Mouse (Mus musculus) thymus, postnatal 14 days (tissue): ENCODE data around the gene Cped1.
"Not testable (repeated sequence)": the region's sequence is repeated elsewhere in the genome, so short reads cannot be mapped to it uniquely, and the experiment has no call there.

ENCODE experiments used
- DNase-seq: peaks from one replicate; pipeline ENCODE4 v3.0.0; 2021

Gene Cped1

DNA sequence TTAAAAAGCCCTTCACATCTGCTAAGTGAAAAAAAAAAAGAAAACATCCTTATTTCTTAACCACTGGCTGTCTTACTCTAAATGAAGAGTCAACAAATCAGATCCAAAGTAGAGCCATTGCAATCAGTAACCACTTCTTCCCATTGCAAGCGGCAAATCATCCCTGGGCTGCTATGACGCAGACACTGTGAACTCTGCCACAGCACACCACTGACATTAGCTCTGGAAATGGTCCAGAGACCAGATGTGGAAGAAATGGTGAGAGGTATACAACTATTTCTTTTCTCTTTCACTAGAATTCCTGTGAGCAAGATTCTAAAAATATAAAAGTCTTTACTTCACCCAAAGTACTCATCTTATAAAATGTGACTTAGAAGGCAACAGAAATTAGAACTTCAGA lies 261.0 kb downstream of the Cped1 start:
- no peak for DNase-seq

DNA sequence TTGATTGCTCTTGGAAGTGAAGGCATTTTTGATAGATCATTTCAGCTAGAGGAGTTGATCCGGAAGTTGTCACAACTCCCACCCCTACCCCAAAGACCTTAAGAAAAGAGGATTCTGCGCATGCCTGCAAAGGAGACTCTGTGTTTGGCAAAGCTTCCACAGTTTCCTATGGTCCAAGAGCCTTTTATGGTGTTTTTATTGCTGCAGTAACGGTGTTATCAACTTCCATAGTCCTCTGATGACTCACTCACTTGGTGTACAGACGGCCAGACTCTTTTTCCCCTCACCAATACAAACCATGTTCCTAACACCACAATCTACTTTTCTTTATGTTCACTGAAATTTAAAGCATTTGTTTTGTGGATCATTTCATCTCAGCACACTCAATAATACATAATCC lies 273.1 kb downstream of the Cped1 start:
- no peak for DNase-seq

DNA sequence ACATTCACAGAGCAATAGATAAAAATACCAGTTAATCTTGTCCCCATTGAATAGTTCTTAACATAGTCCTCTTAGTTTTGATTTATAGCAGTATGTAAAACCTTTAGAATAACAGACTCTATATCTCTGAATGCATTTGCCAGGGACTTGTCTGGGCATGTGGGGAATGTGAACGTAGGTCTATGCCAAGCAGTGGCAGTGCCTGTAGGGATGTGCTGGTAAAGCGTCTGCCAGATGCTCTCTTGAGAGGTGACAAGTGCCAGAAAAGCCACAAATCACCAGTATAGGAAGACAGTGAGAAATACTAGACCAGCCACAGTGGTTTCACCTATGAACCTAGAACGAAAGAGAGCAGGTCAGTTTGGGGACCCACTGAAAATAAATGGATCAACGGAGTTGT lies 276.8 kb downstream of the Cped1 start:
- no peak for DNase-seq

DNA sequence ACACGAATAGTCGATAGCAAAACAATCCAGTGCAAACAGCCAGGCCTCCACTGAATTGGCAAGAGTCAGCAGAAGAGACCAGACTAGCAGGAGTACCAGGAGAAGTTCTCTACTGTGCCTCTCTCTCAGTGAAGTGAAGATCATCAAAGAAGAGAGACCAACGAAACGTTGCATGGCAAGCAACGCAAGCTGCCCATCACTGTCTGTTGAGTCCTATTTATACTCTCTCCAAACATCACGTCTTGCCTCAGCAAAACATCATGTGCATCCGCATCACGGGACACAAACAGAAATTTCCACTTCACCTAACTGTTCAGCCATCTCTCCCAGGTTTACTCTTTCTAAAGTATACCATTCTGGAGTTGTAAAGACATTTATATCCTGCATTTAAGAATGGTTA lies 278.4 kb downstream of the Cped1 start:
- not testable (repeated sequence) for DNase-seq

DNA sequence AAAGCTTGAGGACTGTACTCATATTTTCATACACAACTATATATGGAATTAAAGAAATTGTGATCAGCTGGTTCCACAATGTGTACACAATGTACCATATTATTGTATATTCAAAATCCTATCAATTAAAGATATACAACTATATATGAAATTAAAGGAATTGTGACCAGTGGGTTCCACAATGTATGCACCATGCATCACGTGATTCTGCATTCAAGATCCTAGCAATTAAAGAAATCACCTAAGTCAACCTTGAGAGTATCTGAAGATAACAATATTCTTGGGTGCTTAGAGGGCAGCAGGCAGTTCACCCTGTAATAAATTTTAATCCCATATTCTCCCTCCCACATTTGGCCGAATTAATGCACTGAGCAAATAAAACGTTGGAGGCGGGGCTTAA lies 280.3 kb downstream of the Cped1 start:
- no peak for DNase-seq

DNA sequence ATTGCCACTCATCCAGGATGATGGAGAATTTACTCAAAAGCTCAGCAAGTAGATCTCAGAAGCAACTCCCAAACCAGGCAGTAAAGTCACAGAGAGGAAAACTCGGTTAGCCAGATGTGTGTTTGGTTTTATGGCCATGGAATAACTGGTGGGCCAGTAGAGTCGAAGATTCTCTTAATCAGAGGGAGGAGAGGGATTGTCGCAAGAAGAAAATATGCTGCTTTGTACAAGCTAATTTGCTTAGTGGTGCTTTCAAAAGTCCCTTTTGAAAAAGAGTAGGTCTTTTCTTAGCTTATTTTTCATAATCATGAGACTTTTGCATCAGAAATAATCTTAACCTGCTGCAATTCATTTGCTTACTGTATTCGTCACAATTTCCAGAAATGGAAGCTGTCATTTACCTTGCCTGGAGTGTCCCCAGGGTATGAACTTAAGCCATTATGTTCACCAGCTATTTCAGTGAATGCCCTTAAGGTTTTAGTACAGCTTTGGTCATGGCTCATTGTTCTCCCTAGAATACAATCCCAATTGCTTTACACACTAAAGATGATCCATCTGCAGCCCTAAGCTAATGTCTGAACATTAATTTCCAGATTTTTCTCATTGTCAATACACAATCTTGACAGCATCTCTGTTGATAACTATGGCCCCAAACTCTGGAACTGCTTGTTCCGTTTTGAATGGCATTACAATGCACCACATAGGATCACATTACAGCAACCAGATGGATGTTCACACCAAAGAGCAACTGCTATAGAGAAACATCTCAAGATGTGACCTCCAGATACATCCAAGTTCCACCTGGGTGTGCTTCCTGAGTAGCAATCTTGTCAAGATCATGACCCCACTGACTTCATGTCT lies 282.3 kb downstream of the Cped1 start:
- no peak for DNase-seq

DNA sequence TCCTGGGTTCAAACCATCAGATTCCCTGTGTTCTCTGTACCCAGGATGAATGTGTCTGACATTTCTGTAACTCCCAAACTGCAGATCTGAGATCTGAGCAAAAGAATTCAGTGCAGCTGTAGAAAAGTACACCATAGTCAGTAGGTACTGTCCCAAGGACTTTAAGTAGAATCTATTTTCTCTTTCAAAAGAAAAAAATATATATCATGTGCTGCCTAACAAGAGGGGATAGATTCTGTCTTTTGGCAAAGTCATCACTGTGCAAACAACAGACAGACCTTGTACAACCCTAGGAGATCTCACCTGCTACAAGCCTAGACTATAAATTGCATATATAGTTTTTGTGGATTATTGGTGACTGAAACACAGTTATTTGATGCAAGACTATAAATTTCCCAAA lies 283.0 kb downstream of the Cped1 start:
- DNase-seq = no peak

DNA sequence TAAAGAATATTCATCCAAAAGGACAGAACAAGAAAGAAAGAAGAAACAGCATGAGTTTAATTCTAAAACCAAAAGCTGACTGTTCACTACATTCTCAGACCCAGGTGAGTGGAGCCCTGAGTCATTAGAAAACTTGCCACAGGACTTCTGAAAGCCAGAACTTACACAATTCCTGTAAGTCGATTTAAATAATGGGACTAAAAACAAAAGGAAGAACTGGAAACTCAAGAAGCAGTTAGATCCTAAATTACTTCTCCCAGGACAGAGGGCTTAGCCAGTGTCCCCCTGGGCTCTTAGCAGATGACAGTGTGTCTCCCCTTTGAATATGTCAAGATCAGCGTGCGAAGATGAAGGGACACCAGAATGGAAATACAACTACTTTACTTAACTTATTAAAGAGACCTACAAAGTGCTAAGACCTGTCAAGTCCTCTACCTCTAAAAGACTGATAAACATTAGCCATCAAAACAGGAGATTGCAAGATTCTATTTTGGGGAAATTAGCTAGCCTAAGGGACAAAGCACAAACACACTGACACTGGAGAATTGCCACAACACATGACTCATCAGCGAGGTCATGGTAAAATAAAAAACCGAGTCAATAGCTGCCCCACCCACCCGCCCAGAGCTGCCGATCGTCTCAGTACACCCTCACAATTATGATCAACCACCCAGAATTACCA lies 284.3 kb downstream of the Cped1 start:
- DNase-seq = no peak

DNA sequence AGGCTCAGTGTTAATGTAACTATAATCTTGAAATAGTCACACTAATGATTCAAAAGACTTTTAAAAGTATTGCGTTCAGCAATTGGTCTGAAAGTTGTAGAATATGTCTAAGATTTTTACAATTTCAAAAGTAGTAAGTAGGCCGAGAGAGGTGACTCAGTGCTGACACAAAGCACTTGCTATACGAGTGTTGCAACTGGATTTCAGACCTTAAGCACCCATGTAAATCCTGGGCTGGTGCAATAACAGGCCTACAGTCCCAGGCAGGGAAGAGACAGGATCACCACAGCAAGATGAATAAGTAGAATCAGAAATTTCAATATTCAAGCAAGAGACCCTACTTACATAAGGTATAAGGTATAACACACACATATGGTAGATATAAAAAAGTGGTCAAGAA lies 292.2 kb downstream of the Cped1 start:
- no peak for DNase-seq

DNA sequence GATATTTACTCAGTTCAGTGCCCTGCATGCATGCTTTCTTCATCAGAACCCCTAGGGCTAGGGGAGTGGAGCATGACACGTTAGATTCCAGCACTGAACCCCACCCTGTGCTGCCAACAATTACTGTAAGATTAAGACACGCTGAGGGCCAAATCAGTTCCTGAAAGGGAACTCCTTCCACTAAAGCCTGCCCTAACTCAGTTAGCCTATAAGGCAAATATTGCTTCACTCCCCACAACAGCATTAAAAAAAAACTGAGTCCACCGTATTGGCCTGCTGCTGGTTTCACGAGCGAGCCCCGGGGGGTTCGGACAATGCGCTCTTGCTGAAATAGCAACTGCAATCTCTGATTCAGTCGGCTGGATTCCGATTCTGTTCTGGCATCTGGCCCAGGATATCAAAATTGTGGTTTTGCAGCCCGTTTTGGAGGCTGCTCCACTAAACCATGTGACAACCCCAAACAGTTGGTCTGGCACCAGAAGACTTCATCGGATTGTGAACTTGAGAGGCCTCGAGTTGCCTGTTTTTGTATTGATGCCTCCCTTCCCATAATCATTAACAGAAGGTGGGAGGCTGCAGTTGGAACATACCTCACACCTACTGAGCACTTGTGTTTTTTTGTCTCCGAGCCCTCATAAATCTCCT lies 294.6 kb downstream of the Cped1 start:
- DNase-seq = no peak

DNA sequence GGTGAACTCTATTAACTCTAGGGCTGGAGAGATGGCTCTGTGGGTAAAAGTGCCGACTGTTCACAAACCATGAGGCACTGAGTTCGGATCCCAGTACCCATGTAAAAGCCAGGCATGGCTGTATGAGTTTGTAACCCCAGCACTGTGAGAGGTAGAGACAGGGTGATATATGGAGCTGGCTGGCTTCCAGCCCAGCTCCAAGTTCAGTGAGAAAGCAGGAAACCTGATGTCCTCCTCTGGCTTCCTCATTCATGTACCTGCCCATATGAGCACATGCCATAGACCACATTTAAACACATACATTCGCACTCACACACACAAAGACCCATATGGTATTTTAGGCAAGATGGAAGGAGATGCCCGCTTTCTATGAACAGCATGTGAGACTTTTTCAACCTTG lies 296.7 kb downstream of the Cped1 start:
- no peak for DNase-seq

DNA sequence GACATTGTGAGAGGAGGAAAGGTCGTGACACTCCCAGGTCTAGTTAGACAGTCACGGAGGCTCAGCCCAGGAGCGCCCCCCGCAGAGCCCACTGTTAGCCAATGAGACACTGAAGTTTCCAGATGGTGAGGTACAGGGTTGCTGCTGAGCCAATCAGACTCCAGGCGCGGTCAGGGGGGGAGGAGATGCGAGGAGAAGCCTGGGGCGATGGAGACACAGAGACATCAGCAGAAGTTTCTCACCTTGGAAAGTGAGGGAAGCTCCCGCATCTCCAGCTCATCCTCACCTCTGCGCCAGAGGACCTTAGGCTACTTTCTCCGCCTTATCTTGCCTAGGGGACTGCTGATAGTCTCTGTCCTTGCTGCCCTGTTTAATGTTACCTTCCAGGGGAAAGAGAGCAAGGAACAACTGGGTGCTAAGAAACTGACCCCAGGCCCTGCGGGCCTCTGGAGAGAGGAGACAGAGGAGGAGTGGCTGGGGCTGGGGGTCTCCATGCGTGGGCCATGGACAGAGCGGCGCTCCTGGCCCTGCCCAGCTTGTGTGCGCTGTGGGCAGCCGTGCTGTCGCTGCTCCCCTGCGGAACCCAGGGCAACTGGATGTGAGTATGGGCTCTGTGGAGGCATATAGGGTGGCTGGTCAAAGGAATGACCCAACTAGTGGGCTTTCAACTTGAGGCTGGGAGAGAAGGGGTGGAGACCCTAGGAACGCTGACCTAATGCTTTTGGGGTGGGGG lies 302.5 kb downstream of the Cped1 start, which contains the start of gene Wnt16:
Gene Wnt16 (plus strand): TSS at position 224 of the 733 bp plus-strand sequence.
- DNase-seq = peak; percentile 4

DNA sequence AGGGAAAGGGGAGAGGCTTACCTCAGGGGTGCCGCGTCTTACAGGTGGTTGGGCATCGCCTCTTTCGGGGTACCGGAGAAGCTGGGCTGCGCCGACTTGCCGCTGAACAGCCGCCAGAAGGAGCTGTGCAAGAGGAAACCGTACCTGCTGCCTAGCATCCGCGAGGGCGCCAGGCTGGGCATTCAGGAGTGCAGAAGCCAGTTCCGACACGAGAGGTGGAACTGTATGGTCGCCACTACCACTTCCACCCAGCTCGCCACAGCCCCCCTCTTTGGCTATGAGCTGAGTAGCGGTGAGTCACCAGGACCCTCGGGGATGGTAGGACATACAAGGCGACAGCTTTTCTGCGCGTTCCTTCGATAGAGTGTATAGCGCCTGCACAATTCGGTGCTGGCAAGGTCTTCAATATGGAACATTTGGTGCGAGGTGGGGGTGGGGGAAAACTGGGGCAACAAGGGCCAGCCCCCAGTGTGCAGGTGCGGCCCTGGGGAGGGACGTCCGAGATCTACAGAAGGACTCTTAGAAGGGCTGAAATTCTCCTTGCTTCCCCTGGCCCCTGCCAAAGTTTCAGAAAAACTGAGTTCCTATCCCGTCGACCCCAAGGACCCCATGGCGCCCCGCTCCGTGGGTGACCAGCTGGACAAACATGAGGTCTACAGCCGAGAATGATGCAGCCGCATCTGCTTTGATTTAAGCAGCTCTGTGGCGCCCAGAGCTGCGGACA lies 303.2 kb downstream of the Cped1 start:
- peak; percentile 27 for DNase-seq

DNA sequence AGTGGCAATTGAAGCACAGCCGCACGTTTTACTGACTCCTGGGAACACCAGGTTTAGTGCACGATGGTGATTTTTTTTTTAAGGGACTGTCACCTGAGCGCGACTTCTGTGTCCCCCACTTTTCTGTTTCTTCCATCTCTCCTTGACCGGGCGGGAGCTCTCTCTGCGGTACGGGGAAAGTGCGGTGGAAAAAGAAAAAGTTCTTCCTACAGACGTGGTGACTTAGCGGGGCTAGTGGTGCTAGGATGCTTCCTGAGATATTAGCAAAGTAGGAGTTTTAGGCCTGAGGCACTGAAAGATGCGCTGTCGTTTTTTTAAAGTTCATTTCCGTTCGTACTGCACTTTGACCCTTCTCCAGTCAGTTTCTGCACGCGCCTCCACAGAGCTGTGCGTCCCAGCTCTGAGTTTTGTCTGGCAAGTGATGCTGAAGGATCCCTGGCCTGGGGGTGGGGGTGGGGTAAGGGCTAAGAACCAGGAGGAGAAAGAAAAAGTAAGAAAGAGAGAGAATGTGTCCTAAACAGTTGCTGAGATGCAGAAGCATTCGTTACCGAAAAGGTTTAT lies 303.8 kb downstream of the Cped1 start:
- no peak for DNase-seq

DNA sequence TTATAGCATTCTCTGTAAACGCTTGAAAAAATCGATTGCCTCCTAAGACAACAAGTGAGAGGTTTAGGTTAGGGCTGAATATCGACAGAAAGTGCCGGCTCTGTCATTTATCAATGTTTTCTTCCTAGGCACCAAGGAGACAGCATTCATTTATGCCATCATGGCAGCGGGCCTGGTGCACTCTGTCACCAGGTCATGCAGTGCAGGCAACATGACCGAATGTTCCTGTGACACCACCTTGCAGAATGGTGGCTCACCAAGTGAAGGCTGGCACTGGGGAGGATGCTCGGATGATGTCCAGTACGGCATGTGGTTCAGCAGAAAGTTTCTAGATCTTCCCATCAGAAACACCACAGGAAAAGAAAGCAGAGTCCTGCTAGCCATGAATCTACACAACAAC lies 305.1 kb downstream of the Cped1 start:
- DNase-seq = no peak

DNA sequence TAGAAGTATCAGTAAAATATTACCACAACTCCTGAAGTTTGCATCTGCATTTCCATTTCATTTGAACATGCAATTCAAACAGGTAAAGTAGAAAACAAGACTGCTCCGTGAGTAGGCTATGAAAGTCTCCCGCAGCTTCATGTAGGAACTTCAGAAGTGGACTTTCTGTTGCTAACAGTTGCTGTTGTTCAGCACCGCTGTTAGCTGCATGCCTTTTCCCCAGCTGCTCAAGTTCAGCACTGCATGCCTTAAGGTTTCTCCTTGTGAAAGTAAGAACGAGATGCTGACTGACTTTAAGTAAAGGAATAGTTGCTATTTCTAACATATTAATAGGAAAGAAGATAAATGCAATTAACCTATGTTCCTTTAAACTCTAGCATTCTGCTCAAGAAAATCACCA lies 306.3 kb downstream of the Cped1 start:
- DNase-seq = no peak

DNA sequence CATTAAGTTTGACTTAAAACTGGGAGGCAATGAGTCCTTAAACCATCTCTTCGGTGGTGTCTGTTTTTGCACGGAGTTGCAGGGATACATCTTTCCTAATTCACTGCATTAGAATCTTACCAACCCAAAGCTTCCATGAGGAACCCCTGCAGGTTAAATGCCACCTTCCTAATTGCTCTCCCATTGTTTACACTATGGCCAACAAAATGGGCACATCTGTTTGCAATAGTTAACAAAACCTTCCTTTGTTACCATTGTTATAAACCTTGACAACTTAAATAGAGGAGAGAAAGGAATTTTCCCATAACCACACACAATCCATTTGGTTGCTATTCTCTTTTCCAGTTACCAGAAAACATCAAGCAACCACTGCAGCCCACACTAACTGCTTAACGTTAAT lies 308.2 kb downstream of the Cped1 start:
- DNase-seq = no peak

DNA sequence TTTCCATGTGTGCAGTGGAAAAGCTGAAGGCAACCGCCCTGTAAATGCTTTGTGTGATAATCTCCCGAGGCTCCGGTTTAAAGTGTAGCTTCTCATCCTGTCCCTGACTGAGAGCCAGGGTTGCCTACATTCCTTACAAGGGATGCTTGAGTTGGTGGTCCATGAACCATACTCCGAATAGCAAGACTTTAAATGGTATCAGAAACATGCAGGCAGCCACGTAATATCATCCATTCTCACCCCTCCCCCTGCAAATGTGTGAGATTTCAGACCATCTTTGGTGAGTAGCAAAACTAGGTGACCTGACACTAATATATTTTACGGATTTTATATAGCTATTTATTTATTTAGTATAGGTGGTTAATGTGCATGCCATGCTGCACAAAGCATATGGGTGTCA lies 311.3 kb downstream of the Cped1 start:
- no peak for DNase-seq

DNA sequence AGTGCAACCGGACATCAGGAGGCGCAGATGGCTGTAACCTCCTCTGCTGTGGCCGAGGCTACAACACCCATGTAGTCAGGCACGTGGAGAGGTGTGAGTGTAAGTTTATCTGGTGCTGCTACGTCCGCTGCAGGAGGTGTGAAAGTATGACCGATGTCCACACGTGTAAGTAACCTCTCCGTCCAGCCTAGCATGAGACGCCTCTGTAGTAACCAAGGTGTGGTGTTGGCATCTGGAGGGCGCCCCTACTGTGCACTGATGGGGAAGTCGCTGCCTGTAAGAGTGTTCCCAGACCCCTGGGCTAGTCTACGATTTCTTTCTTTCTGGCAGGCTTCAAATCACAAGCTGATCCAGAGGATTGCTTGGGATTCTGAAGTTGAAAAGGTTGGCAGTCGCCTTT lies 312.3 kb downstream of the Cped1 start:
- DNase-seq = no peak
